Mouse (Mus musculus) ES-E14 (cell line): ENCODE results near the gene Gstp3. TPM values are rescaled to one million over a fixed set of nuclear protein-coding genes. Genes with fewer than 3 reads are reported as not detected.

Experiments
- DNase-seq: peaks from one replicate; pipeline ENCODE4 v3.0.0-alpha.2; 2013; ENCODE audit warnings: low read depth, low spot score
- H3K27ac ChIP-seq: 2 replicates; pipeline ENCODE4 v1.5.1; 2012; ENCODE audit warnings: low read depth, mild to moderate bottlenecking, low read length, moderate library complexity, mixed read lengths; ENCODE audit not compliant: poor library complexity, insufficient read depth, severe bottlenecking
- H3K36me3 ChIP-seq: 2 replicates; pipeline ENCODE4 v1.6.1; 2012; ENCODE audit warnings: mild to moderate bottlenecking, low read length, moderate library complexity, mixed read lengths; ENCODE audit not compliant: control insufficient read depth, poor library complexity, insufficient read depth, severe bottlenecking
- H3K4me1 ChIP-seq, 2 experiments: fragments of 150-350 bp in 1 of 2; sonication (generic) in 1 of 2; 2 replicates each; pipeline ENCODE4 v1.6.1; 2012; ENCODE audit warnings: low read length in 2 of 2, mild to moderate bottlenecking in 1 of 2, mixed read lengths in 1 of 2; ENCODE audit not compliant: control insufficient read depth in 2 of 2, insufficient read depth in 2 of 2, poor library complexity in 1 of 2
- H3K4me3 ChIP-seq, 2 experiments: fragments of 150-350 bp in 1 of 2; sonication (generic) in 1 of 2; 2 replicates each; pipeline ENCODE4 v1.5.1; 2012; ENCODE audit warnings: low read length in 2 of 2, low read depth in 1 of 2, mild to moderate bottlenecking in 1 of 2, mixed read lengths in 1 of 2; ENCODE audit not compliant: insufficient read depth in 1 of 2, poor library complexity in 1 of 2, severe bottlenecking in 1 of 2
- H3K9ac ChIP-seq: 2 replicates; pipeline ENCODE4 v1.6.1; 2012; ENCODE audit warnings: low read depth, mild to moderate bottlenecking, low read length, mixed read lengths; ENCODE audit not compliant: poor library complexity, insufficient read depth, severe bottlenecking
- H3K9me3 ChIP-seq: fragments of 150-350 bp; sonication (generic); 2 replicates; pipeline ENCODE4 v1.6.1; 2012; ENCODE audit warnings: low read depth, mild to moderate bottlenecking, low read length; ENCODE audit not compliant: control insufficient read depth, insufficient read depth
- CHD2 ChIP-seq: IDR thresholded peaks from 2 replicates; pipeline ENCODE4 v1.6.1; 2014; ENCODE audit warnings: mild to moderate bottlenecking, low read depth, low read length, inconsistent platforms
- HCFC1 ChIP-seq: IDR thresholded peaks from 2 replicates; pipeline ENCODE4 v1.6.1; 2012; ENCODE audit warnings: low read length, inconsistent platforms, borderline replicate concordance; ENCODE audit not compliant: insufficient read depth
- MAFK ChIP-seq: IDR thresholded peaks from 2 replicates; pipeline ENCODE4 v1.6.1; 2014; ENCODE audit warnings: mild to moderate bottlenecking, low read depth, low read length, inconsistent platforms; ENCODE audit not compliant: insufficient read depth
- ZC3H11A ChIP-seq: IDR thresholded peaks from 2 replicates; pipeline ENCODE4 v1.6.1; 2012; ENCODE audit warnings: low read depth, mild to moderate bottlenecking, inconsistent platforms, low read length, borderline replicate concordance
- ZNF384 ChIP-seq: IDR thresholded peaks from 2 replicates; pipeline ENCODE4 v1.6.1; 2012; ENCODE audit warnings: low read depth, low read length, inconsistent platforms
- in situ Hi-C, 2 experiments: fragments of 600-800 bp; cut with MboI; formaldehyde crosslinking; loops; one replicate each; pipeline ENCODE4 v1.15.1; 2025; ENCODE audit warnings: low sequenced_read_pairs in 2 of 2, inconsistent platforms in 1 of 2; ENCODE audit not compliant: unreplicated experiment in 2 of 2
- total RNA-seq: library from RNA; depleted of rRNA; stranded (reverse); fragments of 300-350 nt; gene quantifications from 2 replicates; pipeline ENCODE4 v1.2.3, GENCODE M21; 2012

Gstp3 gene
- total RNA-seq, 1 experiment = 3.4 TPM

DNA sequence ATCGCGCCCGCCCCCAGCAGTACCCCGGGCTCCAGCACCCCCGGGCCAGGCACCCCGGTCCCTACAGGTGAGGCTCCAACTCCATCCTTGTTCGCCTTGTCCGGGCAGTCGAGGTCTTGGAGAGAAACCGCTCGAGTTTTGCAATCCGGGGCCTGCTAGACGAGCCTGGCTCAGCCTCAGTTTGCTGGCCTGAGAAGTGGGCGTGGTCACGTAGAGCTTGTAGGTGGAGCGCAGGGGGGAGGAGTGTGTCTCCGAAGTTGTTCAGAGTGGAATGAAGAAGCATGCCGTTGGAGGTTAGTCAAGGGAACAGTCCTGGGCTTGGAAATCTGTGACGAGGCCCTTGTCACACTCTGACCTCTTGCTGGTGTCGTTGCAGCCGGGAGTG lies 38.1 kb upstream of the Gstp3 start:
- peak; percentile 88 for DNase-seq
- Histone ChIP-seq H3K27ac (peak overlapping the region; percentile 72), H3K9ac (peak overlapping the region; percentile 90), H3K36me3 (peaks cover 6% of the 10 kb centered on the region), H3K9me3 (no peaks in the 10 kb centered on the region), H3K4me3 (peak overlapping the region; percentile 85 to 95), H3K4me1 (peaks cover 0 to 15% of the 10 kb centered on the region in 2 experiments; a peak in 3 of 4 replicates)
- TF ChIP-seq ZC3H11A (no peak), HCFC1 (no peak; the same call in 1 of the 2 replicates), MAFK (no peak), CHD2 (no peak), ZNF384 (no peak)
- in situ Hi-C loops = no loop called here

DNA sequence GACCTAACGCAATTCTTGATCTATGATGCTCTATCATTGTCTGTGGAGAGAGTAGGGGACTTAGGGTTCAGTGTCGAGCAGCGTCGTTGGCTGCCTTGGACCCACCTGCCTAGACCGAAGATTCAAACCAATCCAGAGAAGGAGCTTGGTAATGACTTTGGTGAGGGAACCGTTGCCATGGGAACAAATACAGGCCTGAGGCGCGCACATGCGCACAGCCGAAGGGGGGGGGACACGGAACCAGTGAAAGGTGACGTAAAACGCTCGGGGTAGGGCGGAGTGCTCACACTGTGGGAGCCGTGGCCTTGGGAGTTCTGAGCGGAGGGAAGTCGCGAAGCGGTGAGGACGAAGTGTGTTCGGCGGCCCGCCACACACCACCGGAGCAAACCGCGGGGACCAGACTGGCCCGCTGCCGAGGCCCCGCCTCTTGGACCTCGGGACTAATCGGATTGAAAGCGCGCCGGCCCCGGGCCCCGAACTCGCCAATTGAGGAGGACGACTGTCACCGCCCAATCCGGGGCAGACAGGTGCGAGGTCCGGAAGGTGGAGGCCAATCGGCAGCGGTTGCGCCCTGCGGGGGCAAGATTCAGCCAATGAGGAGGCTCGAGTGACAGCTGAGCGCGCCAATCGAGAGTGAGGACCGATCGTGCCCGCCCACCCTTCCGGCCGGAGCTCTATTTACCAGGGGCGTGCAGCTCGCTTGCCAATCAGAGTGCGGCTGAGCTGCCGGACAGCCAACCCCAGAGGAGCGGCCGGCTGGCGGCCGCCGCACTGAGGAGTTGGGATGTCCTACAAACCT lies 37.5 kb upstream of the Gstp3 start, which contains the start of gene Cdk2ap2:
Gene Cdk2ap2, plus strand, starts transcription at position 541 of the 799 bp plus-strand sequence.
- in situ Hi-C loops = no loop called here
- Histone ChIP-seq H3K36me3 (peaks cover 6% of the 10 kb centered on the region), H3K9ac (peak within 1 kb of the TSS; percentile 90), H3K4me3 (peak within 1 kb of the TSS; percentile 85 to 95), H3K4me1 (peaks cover 0 to 15% of the 10 kb centered on the region in 2 experiments; a peak in 3 of 4 replicates), H3K27ac (peak within 1 kb of the TSS; percentile 92), H3K9me3 (no peaks in the 10 kb centered on the region)
- peak; percentile 98 for DNase-seq
- TF ChIP-seq CHD2 (peak; percentile 96), MAFK (no peak), ZC3H11A (no peak), HCFC1 (0 out of 2 replicates have a peak, but pooled peaks have one; percentile 7), ZNF384 (no peak)

DNA sequence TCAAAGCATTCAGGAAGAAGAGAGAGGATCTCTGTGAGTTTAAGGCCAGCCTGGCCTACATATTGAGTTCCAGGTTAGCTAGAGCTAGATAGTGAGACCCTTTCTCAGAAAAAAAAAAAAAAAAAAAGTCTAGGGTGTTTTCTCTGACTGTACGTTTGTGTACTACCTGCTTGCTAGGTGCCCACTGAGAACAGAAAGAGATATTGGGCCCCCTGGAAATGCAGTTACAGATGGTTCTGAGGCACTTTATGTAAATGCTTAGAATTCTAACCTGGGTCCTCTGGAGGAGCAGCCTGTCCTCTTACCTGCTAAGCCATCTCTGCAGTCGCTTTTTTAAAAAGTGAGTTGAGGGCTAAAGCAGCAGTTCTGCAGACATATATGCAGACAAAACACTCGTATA lies 36.4 kb upstream of the Gstp3 start:
- DNase-seq = no peak
- Histone ChIP-seq H3K9me3 (no peaks in the 10 kb centered on the region), H3K27ac (no peak overlapping the region), H3K36me3 (peaks cover 6% of the 10 kb centered on the region), H3K4me1 (peaks cover 0 to 15% of the 10 kb centered on the region in 2 experiments; a peak in 3 of 4 replicates), H3K9ac (no peak overlapping the region), H3K4me3 (peak overlapping the region in 1 of 2 experiments; percentile 64; a peak in 1 of 4 replicates)
- in situ Hi-C loops = no loop called here
- TF ChIP-seq ZC3H11A (no peak), MAFK (no peak)

DNA sequence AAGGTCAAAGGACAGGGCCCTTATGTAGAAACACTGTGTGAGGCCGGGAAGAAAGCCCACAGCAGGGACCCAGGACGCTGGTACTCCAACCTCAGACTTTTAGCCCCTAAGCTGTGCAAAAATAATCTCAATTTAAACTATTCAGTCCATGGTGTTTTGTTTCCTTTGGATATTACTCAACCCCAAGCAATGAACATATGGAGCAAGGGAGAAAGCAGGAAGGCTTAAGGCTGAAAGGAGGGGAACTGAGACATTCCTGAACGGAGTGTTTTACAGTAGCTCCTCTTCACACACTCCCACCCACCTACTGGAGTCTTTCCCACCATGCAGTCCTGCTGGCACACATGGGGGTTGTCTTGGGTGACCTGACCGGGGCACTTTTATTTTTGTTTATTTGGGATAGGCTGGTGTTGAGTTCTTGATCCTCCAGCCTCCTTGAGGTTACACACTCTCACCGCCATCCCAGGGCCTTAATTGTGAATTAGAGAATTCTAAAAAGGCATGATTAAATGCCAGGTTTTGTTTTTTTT lies 35.5 kb upstream of the Gstp3 start:
- no peak for TF ChIP-seq MAFK
- no peak for TF ChIP-seq HCFC1
- no peak for TF ChIP-seq ZNF384
- TF ChIP-seq CHD2 = no peak
- no peak for TF ChIP-seq ZC3H11A
- no peak for DNase-seq
- Histone ChIP-seq H3K9me3 (no peaks in the 10 kb centered on the region), H3K27ac (no peak overlapping the region), H3K9ac (no peak overlapping the region), H3K4me1 (peaks cover 0 to 15% of the 10 kb centered on the region in 2 experiments; a peak in 3 of 4 replicates), H3K36me3 (peaks cover 6% of the 10 kb centered on the region), H3K4me3 (no peak overlapping the region)
- in situ Hi-C loops = no loop called here
